Mouse (Mus musculus) midbrain, postnatal 0 days (tissue): Measurements from ENCODE around the gene Sertm1. TPM values are rescaled to one million over a fixed set of nuclear protein-coding genes. Genes with fewer than 3 reads are reported as not detected.

Experiments
- ATAC-seq: fragments of 200-750 bp; cut with Nextera tagmentation; 2 replicates; pipeline ENCODE4 v1.8.0; 2017; ENCODE audit warnings: moderate number of reproducible peaks, mild to moderate bottlenecking, moderate TSS enrichment, moderate library complexity; ENCODE audit not compliant: low FRiP score
- DNase-seq: peaks from one replicate; pipeline ENCODE4 v3.0.0-alpha.2; 2015; ENCODE audit warnings: low spot score
- H3K27ac ChIP-seq: fragments of 300-500 bp; sonication (generic); 2 replicates; pipeline ENCODE4 v1.5.1; 2014; ENCODE audit warnings: low read depth, mild to moderate bottlenecking, low read length, mixed read lengths
- H3K27me3 ChIP-seq: fragments of 300-500 bp; sonication (generic); 2 replicates; pipeline ENCODE4 v1.6.1; 2014; ENCODE audit warnings: low read length, control low read depth, mixed read lengths; ENCODE audit not compliant: insufficient read depth
- H3K36me3 ChIP-seq: fragments of 300-500 bp; sonication (generic); 2 replicates; pipeline ENCODE4 v1.6.1; 2014; ENCODE audit warnings: low read length, control low read depth, mixed read lengths; ENCODE audit not compliant: insufficient read depth
- H3K4me1 ChIP-seq: fragments of 300-500 bp; sonication (generic); 2 replicates; pipeline ENCODE4 v1.6.1; 2014; ENCODE audit warnings: mild to moderate bottlenecking, control low read depth, antibody characterized with exemption, low read length, mixed read lengths; ENCODE audit not compliant: insufficient read depth
- H3K4me2 ChIP-seq: fragments of 300-500 bp; sonication (generic); 2 replicates; pipeline ENCODE4 v1.6.1; 2014; ENCODE audit warnings: low read depth, mild to moderate bottlenecking, low read length, mixed read lengths; ENCODE audit not compliant: poor library complexity, severe bottlenecking
- H3K4me3 ChIP-seq: fragments of 300-500 bp; sonication (generic); 2 replicates; pipeline ENCODE4 v1.5.1; 2014; ENCODE audit warnings: low read depth, mild to moderate bottlenecking, low read length, moderate library complexity
- H3K9ac ChIP-seq: fragments of 300-500 bp; sonication (generic); replicated peaks from 2 replicates; pipeline ENCODE4 v1.6.1; 2014; ENCODE audit warnings: mild to moderate bottlenecking, low read length, moderate library complexity, mixed read lengths; ENCODE audit not compliant: poor library complexity, severe bottlenecking
- H3K9me3 ChIP-seq: fragments of 300-500 bp; sonication (generic); 2 replicates; pipeline ENCODE4 v1.6.1; 2016; ENCODE audit warnings: low read length, control low read depth
- CTCF ChIP-seq: IDR thresholded peaks from 2 replicates; pipeline ENCODE4 v1.5.1; 2016; ENCODE audit warnings: antibody characterized with exemption, mild to moderate bottlenecking
- WGBS: fragments of 180-500 bp; shearing (Covaris S2); extraction: QIAGEN DNeasy Blood & Tissue Kit; methylation state at CpG from one replicate; pipeline ENCODE4 v1.1.7; 2014; 5-methylcytosine and 5-hydroxymethylcytosine counted together
- polyA plus RNA-seq: library from polyadenylated mRNA; unstranded; fragments of >200 nt; fragmentation: Nextera tagmentation; extraction: Ambion mirVana; gene quantifications from 2 replicates; pipeline ENCODE4 v1.2.1, GENCODE M21; 2015
- total RNA-seq: library from RNA; depleted of rRNA; stranded (reverse); fragments of >200 nt; gene quantifications from 2 replicates; pipeline ENCODE4 v1.2.3, GENCODE M21; 2014; rRNA removed

Gene Sertm1
- total and polyA plus RNA-seq, 2 experiments from 2014 or later: 2.0 to 26.7 TPM

- Histone ChIP-seq H3K27ac (no peak overlapping the region), H3K9me3 (no peaks in the 10 kb centered on the region), H3K4me2 (peak overlapping the region; percentile 92), H3K36me3 (no peaks in the 10 kb centered on the region), H3K4me3 (peak overlapping the region; percentile 61), H3K9ac (peak overlapping the region; percentile 48), H3K27me3 (0 out of 2 replicates have a peak, but pooled peaks cover 6% of the 10 kb centered on the region), H3K4me1 (no peaks in the 10 kb centered on the region)
- ATAC-seq: peak; percentile 55
- WGBS: 5% methylated on average over 31 of the region's 31 CpGs
- no peak for TF ChIP-seq CTCF
- DNase-seq: no peak
Measured at GRCm38 (mm10) chr3:54914845-54915642, 643 bp downstream of the Sertm1 start.

GRCm38 (mm10) chr3:54908878-54909277 is 6.8 kb downstream of the Sertm1 start:
- DNase-seq (no peak), ATAC-seq (no peak)
- H3K9ac ChIP-seq: no peak overlapping the region
- H3K27me3 ChIP-seq: 0 out of 2 replicates have a peak, but pooled peaks cover 2% of the 10 kb centered on the region
- no peaks in the 10 kb centered on the region for H3K9me3 ChIP-seq
- no peaks in the 10 kb centered on the region for H3K4me1 ChIP-seq
- H3K36me3 ChIP-seq: no peaks in the 10 kb centered on the region
- H3K4me3 ChIP-seq: no peak overlapping the region
- 85% methylated on average over 1 of the region's 1 CpGs for WGBS
- no peak overlapping the region for H3K4me2 ChIP-seq
- no peak overlapping the region for H3K27ac ChIP-seq
- no peak for TF ChIP-seq CTCF

GRCm38 (mm10) chr3:54897974-54898373 is 17.7 kb downstream of the Sertm1 start:
- H3K4me2 ChIP-seq: no peak overlapping the region
- ATAC-seq (no peak), DNase-seq (no peak)
- H3K27me3 ChIP-seq: no peaks in the 10 kb centered on the region
- H3K4me1 ChIP-seq: no peaks in the 10 kb centered on the region
- H3K4me3 ChIP-seq: no peak overlapping the region
- H3K36me3 ChIP-seq: no peaks in the 10 kb centered on the region
- no peak for TF ChIP-seq CTCF
- 87% methylated on average over 10 of the region's 10 CpGs for WGBS
- H3K9ac ChIP-seq: no peak overlapping the region
- H3K9me3 ChIP-seq: no peaks in the 10 kb centered on the region
- H3K27ac ChIP-seq: no peak overlapping the region

- no peak for DNase-seq
- Histone ChIP-seq H3K9ac (no peak overlapping the region), H3K27me3 (no peaks in the 10 kb centered on the region), H3K27ac (no peak overlapping the region), H3K4me2 (no peak overlapping the region), H3K9me3 (no peaks in the 10 kb centered on the region), H3K36me3 (no peaks in the 10 kb centered on the region), H3K4me1 (no peaks in the 10 kb centered on the region), H3K4me3 (no peak overlapping the region)
- 85% methylated on average over 1 of the region's 1 CpGs for WGBS
- TF ChIP-seq CTCF: no peak
- no peak for ATAC-seq
Measured at GRCm38 (mm10) chr3:54894891-54895290, 20.8 kb downstream of the Sertm1 start.

DNA sequence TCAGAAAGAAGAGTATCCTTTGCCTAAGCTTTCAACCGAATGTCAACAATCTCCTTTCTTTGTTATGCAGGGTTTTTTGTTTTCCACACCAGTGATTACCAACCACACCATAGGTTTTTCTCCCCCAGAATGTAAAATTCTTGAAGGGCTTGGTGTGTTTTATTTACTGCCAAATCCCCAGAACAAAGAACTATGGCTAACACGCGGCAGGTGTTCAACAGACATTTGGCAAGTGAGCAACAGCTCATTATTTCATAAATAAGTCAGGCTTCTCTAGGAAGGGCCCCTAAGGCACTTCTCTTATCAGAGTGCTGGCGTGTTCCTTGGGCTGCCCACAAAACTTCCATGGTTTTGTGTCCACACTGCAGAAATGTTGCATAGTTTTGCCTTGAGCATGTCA is 23.5 kb downstream of the Sertm1 start:
- DNase-seq (peak; percentile 34), ATAC-seq (no peak)
- TF ChIP-seq CTCF: no peak
- Histone ChIP-seq H3K27ac (no peak overlapping the region), H3K36me3 (no peaks in the 10 kb centered on the region), H3K4me3 (no peak overlapping the region), H3K4me2 (no peak overlapping the region), H3K9ac (no peak overlapping the region), H3K9me3 (no peaks in the 10 kb centered on the region), H3K4me1 (no peaks in the 10 kb centered on the region), H3K27me3 (no peaks in the 10 kb centered on the region)
- 31% methylated on average over 4 of the region's 4 CpGs for WGBS

- no peak for ATAC-seq
Measured at GRCm38 (mm10) chr3:54886501-54886900, 29.2 kb downstream of the Sertm1 start.

More at GRCm38 (mm10) chr3:54886501-54886900, 29.2 kb downstream of the Sertm1 start:
- Histone ChIP-seq H3K4me3 (no peak overlapping the region), H3K9me3 (no peaks in the 10 kb centered on the region), H3K27ac (no peak overlapping the region), H3K4me2 (no peak overlapping the region), H3K9ac (no peak overlapping the region), H3K36me3 (no peaks in the 10 kb centered on the region), H3K4me1 (no peaks in the 10 kb centered on the region), H3K27me3 (no peaks in the 10 kb centered on the region)
- 86% methylated on average over 2 of the region's 2 CpGs for WGBS
- no peak for DNase-seq
- TF ChIP-seq CTCF: no peak

Other genes starting within 250 kb of the Sertm1 start
- 34.7 and 44.6 TPM in 2 replicates for gene Supt20, start 223.1 kb downstream of the Sertm1 start, total RNA-seq
- gene Supt20, start 223.1 kb downstream of the Sertm1 start, polyA plus RNA-seq: 57.2 and 60.8 TPM in 2 replicates
- gene Gm21958, start 201.5 kb downstream of the Sertm1 start, total RNA-seq: not detected in 2 replicates
- gene Gm21958, start 201.5 kb downstream of the Sertm1 start, polyA plus RNA-seq: 0.87 TPM in 1 of 2 replicates, not detected in the other
- gene Exosc8, start 180.5 kb downstream of the Sertm1 start, total RNA-seq: 41.4 and 44.3 TPM in 2 replicates
- 68.4 and 71.4 TPM in 2 replicates for gene Exosc8, start 180.5 kb downstream of the Sertm1 start, polyA plus RNA-seq
- gene Alg5, start 180.3 kb downstream of the Sertm1 start, total RNA-seq: 18.9 and 27.3 TPM in 2 replicates
- 65.8 and 65.9 TPM in 2 replicates for gene Alg5, start 180.3 kb downstream of the Sertm1 start, polyA plus RNA-seq
- 4.6 and 6.0 TPM in 2 replicates for gene Smad9, start 160.3 kb downstream of the Sertm1 start, total RNA-seq
- 0.67 and 0.69 TPM in 2 replicates for gene Smad9, start 160.3 kb downstream of the Sertm1 start, polyA plus RNA-seq
- gene Rfxap, start 108.1 kb downstream of the Sertm1 start, total RNA-seq: 44.8 and 65.9 TPM in 2 replicates
- gene Rfxap, start 108.1 kb downstream of the Sertm1 start, polyA plus RNA-seq: 42.6 and 48.2 TPM in 2 replicates
- 1.2 and 3.6 TPM in 2 replicates for gene Ccna1, start 139.6 kb upstream of the Sertm1 start, total RNA-seq
- 2.6 and 2.9 TPM in 2 replicates for gene Ccna1, start 139.6 kb upstream of the Sertm1 start, polyA plus RNA-seq
- 13.4 and 15.5 TPM in 2 replicates for gene Spg20, start 196.2 kb upstream of the Sertm1 start, total RNA-seq
- 8.3 and 9.3 TPM in 2 replicates for gene Spg20, start 196.2 kb upstream of the Sertm1 start, polyA plus RNA-seq
- gene Ccdc169, start 221.5 kb upstream of the Sertm1 start, total RNA-seq: 0.05 and 2.2 TPM in 2 replicates
- 0.11 and 0.16 TPM in 2 replicates for gene Ccdc169, start 221.5 kb upstream of the Sertm1 start, polyA plus RNA-seq